Mouse (Mus musculus): ENCODE results near the gene Ccl27a.

DNA sequence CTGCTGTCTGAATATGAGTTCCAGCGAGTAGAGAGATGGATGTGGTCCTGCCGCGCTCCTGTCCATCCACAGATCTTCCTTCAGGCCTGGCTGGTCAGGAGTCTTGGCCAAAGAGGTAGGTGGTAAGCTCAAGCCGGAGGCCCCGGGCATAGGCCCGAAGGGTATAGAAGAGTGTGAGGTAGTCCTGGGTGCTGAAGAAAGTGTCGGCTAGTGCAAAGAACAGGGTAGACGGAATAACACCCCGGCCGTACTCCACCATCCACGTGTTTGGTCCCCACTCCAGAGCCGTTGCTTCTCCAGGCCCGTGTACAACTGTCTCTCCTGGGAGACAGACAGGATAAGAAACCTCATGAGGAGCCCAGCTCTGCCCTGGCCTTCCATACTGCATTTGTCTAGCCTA lies 34.8 kb downstream of the Ccl27a start:
- TF ChIP-seq CTCF (IDR thresholded peaks at IDR 0.05) (no peak), POLR2A (IDR thresholded peaks at IDR 0.05; ENCODE audit: insufficient read depth, low read depth, low read length) (no peak), EP300 (IDR thresholded peaks at IDR 0.05; ENCODE audit: insufficient read depth, low read depth, low read length) (no peak)

All from heart, adult 2 months (tissue).